Mouse (Mus musculus) midbrain, embryonic 12.5 days (tissue): ENCODE measurements around the gene Ank3. TPM values are rescaled to one million over a fixed set of nuclear protein-coding genes. Genes with fewer than 3 reads are reported as not detected.

ENCODE experiments used
- ATAC-seq: fragments of 200-750 bp; cut with Nextera tagmentation; 2 replicates; pipeline ENCODE4 v1.8.0; 2017; ENCODE audit warnings: low read depth, moderate TSS enrichment, moderate library complexity; ENCODE audit not compliant: low FRiP score
- H3K27ac ChIP-seq: fragments of 300-500 bp; sonication (generic); replicated peaks from 2 replicates; pipeline ENCODE4 v1.5.1; 2016; ENCODE audit warnings: mild to moderate bottlenecking
- H3K27me3 ChIP-seq: fragments of 300-500 bp; sonication (generic); 2 replicates; pipeline ENCODE4 v1.6.1; 2016; ENCODE audit warnings: mild to moderate bottlenecking
- H3K36me3 ChIP-seq: fragments of 300-500 bp; sonication (generic); 2 replicates; pipeline ENCODE4 v1.6.1; 2016
- H3K4me1 ChIP-seq: fragments of 300-500 bp; sonication (generic); 2 replicates; pipeline ENCODE4 v1.6.1; 2016
- H3K4me2 ChIP-seq: fragments of 300-500 bp; sonication (generic); replicated peaks from 2 replicates; pipeline ENCODE4 v1.6.1; 2016; ENCODE audit warnings: mild to moderate bottlenecking, moderate library complexity
- H3K4me3 ChIP-seq: fragments of 300-500 bp; sonication (generic); 2 replicates; pipeline ENCODE4 v1.5.1; 2016; ENCODE audit warnings: mild to moderate bottlenecking
- H3K9ac ChIP-seq: fragments of 300-500 bp; sonication (generic); replicated peaks from 2 replicates; pipeline ENCODE4 v1.6.1; 2016; ENCODE audit warnings: mild to moderate bottlenecking, moderate library complexity
- H3K9me3 ChIP-seq: fragments of 300-500 bp; sonication (generic); 2 replicates; pipeline ENCODE4 v1.6.1; 2016; ENCODE audit warnings: mild to moderate bottlenecking
- whole genome bisulfite sequencing: fragments of 180-500 bp; shearing (Covaris S2); methylation state at CpG from one replicate; pipeline ENCODE4 v1.1.7; 2016; 5-methylcytosine and 5-hydroxymethylcytosine counted together
- polyA plus RNA-seq: library from polyadenylated mRNA; unstranded; fragments of >200 nt; fragmentation: Nextera tagmentation; extraction: Ambion mirVana; gene quantifications from 2 replicates; pipeline ENCODE4 v1.2.1, GENCODE M21; 2016

The Ank3 gene
- polyA plus RNA-seq, 1 experiment from 2014 or later, result 86.9 TPM

DNA sequence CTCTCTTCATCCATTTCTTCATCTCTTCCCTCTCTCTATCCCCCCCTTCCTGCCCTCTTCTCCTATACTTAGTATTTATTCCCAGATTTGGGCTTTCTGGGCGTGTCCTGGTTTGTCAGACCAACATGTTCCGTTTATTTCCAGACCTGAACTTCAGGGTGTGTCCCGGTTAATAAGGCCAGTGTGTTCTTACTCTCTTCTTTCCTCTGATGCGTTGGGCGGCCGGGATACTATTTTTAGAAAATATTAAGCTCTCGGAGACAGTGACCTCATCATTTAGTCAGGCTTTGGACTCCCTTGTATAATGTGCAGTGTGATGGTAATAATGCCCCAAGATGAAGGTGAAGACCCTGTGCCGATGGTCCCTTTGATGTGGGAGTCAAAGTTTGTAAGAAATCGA, 546.3 kb downstream of the Ank3 start:
- WGBS, result 84% methylated on average over 9 of the region's 9 CpGs

DNA sequence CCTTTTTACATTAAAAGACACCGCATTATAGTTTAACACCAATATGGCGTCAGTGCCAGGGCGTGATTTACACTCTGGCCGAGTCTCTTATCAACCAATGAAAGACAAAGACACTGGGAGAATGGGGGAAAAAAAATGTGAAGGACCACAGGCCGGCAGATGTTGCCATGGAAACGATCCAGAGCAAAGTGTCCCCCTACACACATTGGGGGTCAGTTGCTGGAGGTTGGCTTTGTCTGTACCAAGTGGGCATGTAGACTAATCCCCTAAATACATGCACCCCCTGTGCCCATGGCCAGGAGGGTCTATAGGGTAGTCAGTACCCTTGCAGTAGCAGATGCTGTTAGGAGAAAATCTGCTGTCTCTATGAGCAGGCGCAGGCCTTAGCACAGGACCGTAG, 547.3 kb downstream of the Ank3 start:
- Histone ChIP-seq H3K36me3 (no peaks in the 10 kb centered on the region), H3K27me3 (no peaks in the 10 kb centered on the region), H3K4me3 (no peak overlapping the region), H3K4me2 (no peak overlapping the region), H3K4me1 (peaks cover 28% of the 10 kb centered on the region), H3K27ac (0 out of 2 replicates have a peak overlapping the region, but pooled peaks have one; percentile 49), H3K9ac (no peak overlapping the region), H3K9me3 (no peaks in the 10 kb centered on the region)
- WGBS, result 37% methylated on average over 8 of the region's 8 CpGs
- ATAC-seq, result peak; percentile 42

More for the DNA sequence above, 546.3 kb downstream of the Ank3 start:
- Histone ChIP-seq H3K36me3 (0 out of 2 replicates have a peak, but pooled peaks cover 2% of the 10 kb centered on the region), H3K27ac (no peak overlapping the region), H3K4me2 (no peak overlapping the region), H3K4me3 (no peak overlapping the region), H3K9me3 (no peaks in the 10 kb centered on the region), H3K9ac (no peak overlapping the region), H3K27me3 (no peaks in the 10 kb centered on the region), H3K4me1 (peaks cover 28% of the 10 kb centered on the region)
- no peak for ATAC-seq

DNA sequence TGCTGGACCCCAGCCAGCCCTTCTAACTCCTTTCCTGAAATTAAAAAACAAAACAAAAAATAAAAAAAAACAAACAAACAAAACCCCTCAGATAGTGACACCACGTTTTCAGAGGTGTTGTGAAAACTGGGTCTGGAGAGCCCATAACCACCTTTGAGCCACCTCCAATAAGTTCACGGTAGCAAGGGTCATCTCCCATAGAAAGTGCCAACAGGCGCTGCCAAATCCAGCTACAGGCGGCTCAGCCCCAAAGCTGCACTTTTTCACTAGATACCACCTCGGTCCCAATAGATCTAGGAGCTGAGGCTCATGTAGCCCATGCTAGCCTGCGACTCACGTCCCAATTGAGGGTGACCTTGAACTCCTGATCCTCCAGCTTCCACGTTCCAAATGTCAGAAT, 547.7 kb downstream of the Ank3 start:
- H3K4me3 ChIP-seq, result no peak overlapping the region
- H3K9ac ChIP-seq, result no peak overlapping the region
- H3K9me3 ChIP-seq, result no peaks in the 10 kb centered on the region
- ATAC-seq, result no peak
- 83% methylated on average over 8 of the region's 8 CpGs for WGBS
- peaks cover 28% of the 10 kb centered on the region for H3K4me1 ChIP-seq
- no peak overlapping the region for H3K4me2 ChIP-seq
- no peaks in the 10 kb centered on the region; the same call in 1 of the 2 replicates for H3K36me3 ChIP-seq
- 0 out of 2 replicates have a peak overlapping the region, but pooled peaks have one; percentile 49 for H3K27ac ChIP-seq
- H3K27me3 ChIP-seq, result no peaks in the 10 kb centered on the region

DNA sequence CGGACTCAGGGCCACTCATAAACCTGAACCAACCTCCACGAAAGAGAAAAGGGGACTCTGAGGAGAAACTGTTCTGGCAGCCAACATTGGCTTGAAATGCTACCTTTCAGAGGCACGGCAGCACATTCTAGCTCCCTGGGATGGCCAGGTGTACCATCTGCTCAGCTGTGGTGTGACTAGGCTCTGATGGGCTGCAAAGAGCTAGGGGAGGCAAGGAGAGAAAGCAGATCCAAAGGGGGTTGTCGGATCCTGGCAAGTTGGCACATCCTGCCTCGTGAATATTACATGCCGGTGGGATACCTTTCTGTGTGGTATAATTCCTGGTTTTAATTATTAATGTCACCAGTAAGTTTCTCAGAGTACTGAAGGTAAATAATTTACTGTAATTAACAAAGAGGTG, 548.5 kb downstream of the Ank3 start:
- no peak for ATAC-seq
- H3K4me2 ChIP-seq, result no peak overlapping the region
- no peak overlapping the region for H3K9ac ChIP-seq
- H3K27me3 ChIP-seq, result no peaks in the 10 kb centered on the region
- 89% methylated on average over 6 of the region's 6 CpGs for WGBS
- no peaks in the 10 kb centered on the region for H3K9me3 ChIP-seq
- H3K4me3 ChIP-seq, result no peak overlapping the region
- no peaks in the 10 kb centered on the region; the same call in 1 of the 2 replicates for H3K36me3 ChIP-seq
- peaks cover 28% of the 10 kb centered on the region for H3K4me1 ChIP-seq
- H3K27ac ChIP-seq, result no peak overlapping the region

DNA sequence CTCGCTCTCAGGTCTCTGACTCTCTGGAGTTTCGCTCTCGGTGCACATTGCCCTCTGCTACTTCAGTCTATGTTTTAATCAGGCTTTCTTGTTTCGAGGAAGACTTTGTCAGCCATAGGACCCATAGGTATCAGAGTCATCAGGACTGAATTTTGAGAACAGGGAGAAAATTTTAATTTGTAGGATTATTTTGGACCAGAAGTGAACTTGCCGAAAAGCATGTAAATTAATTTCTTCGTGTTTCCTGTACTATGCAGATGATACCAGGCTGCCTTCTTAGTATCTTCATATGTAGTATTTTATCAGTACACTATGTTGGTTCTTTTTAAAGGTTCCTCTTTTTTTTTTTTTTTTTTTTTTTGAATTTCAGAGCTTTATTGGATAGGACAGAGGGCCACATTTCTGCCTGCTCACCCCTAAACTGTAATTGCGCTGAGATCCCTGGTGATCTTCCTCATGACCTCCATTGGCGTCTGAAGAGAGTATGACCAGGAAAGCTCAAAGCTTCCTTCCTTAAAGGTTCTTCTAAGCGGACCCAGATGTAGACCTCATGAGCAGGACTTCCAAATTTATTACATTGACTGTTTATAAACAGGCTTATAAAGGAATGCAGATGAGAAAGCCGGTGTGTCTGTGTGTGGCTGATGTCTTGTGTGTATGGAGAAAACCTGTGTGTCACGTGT, 551.8 kb downstream of the Ank3 start:
- Histone ChIP-seq H3K4me1 (peaks cover 9% of the 10 kb centered on the region), H3K4me2 (no peak overlapping the region), H3K4me3 (no peak overlapping the region), H3K9ac (no peak overlapping the region), H3K27me3 (no peaks in the 10 kb centered on the region), H3K9me3 (no peaks in the 10 kb centered on the region), H3K27ac (no peak overlapping the region), H3K36me3 (peaks cover 13% of the 10 kb centered on the region)
- WGBS, result 94% methylated on average over 11 of the region's 11 CpGs
- ATAC-seq, result no peak

DNA sequence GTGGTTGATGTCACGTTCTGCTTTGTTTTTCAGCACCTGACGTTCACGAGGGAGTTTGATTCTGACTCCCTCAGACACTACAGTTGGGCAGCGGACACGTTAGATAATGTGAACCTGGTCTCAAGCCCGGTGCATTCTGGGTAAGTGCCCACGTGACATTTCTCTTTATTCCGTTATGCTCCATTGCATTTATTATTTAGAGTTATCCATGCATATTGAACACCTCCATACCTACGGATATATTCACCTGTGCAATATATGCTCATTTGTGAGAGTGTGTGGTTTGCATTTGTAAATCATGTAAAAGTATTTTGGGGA, 552.3 kb downstream of the Ank3 start:
- H3K4me3 ChIP-seq, result no peak overlapping the region
- no peak overlapping the region for H3K4me2 ChIP-seq
- no peaks in the 10 kb centered on the region for H3K9me3 ChIP-seq
- H3K27ac ChIP-seq, result no peak overlapping the region
- H3K4me1 ChIP-seq, result peaks cover 4% of the 10 kb centered on the region
- no peak for ATAC-seq
- H3K9ac ChIP-seq, result no peak overlapping the region
- H3K27me3 ChIP-seq, result no peaks in the 10 kb centered on the region
- H3K36me3 ChIP-seq, result peaks cover 18% of the 10 kb centered on the region
- 87% methylated on average over 9 of the region's 9 CpGs for WGBS

DNA sequence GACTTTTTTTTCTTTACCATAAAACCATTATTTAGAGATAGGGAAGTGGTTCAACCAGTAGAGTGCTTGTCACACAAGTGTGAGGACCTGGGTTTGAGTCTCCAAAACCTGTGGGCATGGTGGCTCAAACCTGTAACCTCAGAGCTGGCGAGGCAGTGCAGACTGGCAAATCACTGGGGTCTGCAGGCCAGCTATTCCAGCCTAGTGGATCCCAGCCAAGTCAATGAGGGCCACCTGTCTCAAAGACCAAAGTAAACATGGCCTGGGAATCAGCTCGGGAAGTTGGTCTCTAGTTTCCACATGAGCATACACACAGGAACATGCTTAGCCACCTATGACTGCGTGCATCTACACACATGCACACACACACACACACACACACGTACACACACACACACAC, 552.9 kb downstream of the Ank3 start:
- no peak overlapping the region for H3K9ac ChIP-seq
- peaks cover 24% of the 10 kb centered on the region for H3K36me3 ChIP-seq
- ATAC-seq, result no peak
- no peak overlapping the region for H3K4me3 ChIP-seq
- H3K4me2 ChIP-seq, result no peak overlapping the region
- WGBS, result 87% methylated on average over 4 of the region's 4 CpGs
- no peaks in the 10 kb centered on the region for H3K4me1 ChIP-seq
- no peaks in the 10 kb centered on the region for H3K9me3 ChIP-seq
- no peak overlapping the region for H3K27ac ChIP-seq
- H3K27me3 ChIP-seq, result no peaks in the 10 kb centered on the region

DNA sequence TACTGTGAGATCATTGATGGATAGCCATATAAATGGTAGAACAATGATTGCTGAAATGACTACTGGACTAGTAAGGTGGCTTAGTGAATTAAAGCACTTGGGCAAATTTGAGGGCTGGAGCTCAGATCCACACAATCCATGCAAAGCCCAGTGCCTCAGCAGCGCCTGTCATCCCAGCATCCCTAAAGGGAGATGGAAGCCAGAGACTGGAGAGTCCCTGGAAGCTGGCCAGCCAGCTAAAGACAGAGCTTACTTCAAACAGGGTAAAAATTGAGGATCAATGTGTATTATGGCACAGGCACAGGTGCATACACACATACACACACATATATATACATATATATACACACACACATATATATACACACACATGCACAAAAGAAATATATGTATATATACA, 553.7 kb downstream of the Ank3 start:
- no peak for ATAC-seq

DNA sequence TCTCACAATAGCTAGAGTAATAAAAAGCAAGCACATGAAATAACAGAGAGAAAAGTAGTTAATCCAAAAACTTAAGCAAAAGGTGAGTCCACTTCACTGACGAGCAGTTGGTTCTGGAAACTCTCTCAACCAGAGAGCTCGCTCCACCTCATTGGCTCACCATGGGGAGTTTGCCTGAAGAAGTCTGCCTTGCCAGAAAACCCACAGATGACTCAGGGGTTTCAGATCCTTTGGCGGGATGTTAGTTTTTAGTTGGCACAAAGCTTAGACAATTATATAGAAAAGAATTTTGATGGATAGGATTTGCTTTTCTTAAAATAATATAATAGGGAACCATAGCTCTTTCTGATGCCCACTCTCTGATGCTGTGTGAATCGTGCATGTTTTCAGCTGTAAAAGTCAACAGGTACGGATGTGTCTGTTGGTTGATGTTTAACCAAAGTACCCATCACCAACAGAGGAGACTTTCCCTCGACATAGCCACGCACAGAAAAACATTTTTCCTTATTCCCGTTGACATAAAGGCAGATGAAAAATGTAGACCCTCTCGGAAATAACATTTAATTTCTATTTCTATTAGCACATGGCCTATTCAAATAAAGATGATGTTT, 556.2 kb downstream of the Ank3 start:
- Histone ChIP-seq H3K27ac (no peak overlapping the region), H3K9ac (no peak overlapping the region), H3K9me3 (no peaks in the 10 kb centered on the region), H3K27me3 (no peaks in the 10 kb centered on the region), H3K4me3 (no peak overlapping the region), H3K36me3 (peaks cover 36% of the 10 kb centered on the region), H3K4me2 (no peak overlapping the region), H3K4me1 (no peaks in the 10 kb centered on the region)
- no peak for ATAC-seq
- 92% methylated on average over 9 of the region's 9 CpGs for WGBS

More for the DNA sequence above, 553.7 kb downstream of the Ank3 start:
- Histone ChIP-seq H3K4me1 (no peaks in the 10 kb centered on the region), H3K4me2 (no peak overlapping the region), H3K9me3 (no peaks in the 10 kb centered on the region), H3K36me3 (peaks cover 26% of the 10 kb centered on the region), H3K27ac (no peak overlapping the region), H3K9ac (no peak overlapping the region), H3K27me3 (no peaks in the 10 kb centered on the region), H3K4me3 (no peak overlapping the region)
- WGBS, result 94% methylated on average over 1 of the region's 1 CpGs

DNA sequence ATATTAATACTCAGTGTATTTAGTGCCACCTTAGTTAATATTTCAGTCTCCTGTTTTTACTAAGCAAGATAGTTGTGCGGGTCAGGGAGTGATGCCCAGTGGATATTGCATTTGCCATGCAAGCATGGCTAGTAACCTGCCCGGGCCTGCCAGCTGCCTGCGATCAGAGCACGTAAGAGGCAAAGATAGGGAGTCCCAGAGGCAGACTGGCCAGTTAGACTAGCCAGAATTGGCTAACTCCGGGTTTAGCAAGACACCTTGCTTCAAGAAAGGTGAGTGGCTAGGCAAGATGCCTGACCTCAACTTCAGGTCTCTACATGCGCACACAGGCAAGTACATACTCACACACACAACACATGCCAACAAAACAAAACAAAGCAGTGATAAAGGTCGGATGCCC, 563.7 kb downstream of the Ank3 start:
- H3K9me3 ChIP-seq, result no peaks in the 10 kb centered on the region
- H3K4me3 ChIP-seq, result no peak overlapping the region
- H3K4me2 ChIP-seq, result no peak overlapping the region
- H3K27ac ChIP-seq, result no peak overlapping the region
- WGBS, result 92% methylated on average over 7 of the region's 7 CpGs
- no peak overlapping the region for H3K9ac ChIP-seq
- no peak for ATAC-seq
- peaks cover 24% of the 10 kb centered on the region for H3K36me3 ChIP-seq
- no peaks in the 10 kb centered on the region for H3K27me3 ChIP-seq
- no peaks in the 10 kb centered on the region for H3K4me1 ChIP-seq

DNA sequence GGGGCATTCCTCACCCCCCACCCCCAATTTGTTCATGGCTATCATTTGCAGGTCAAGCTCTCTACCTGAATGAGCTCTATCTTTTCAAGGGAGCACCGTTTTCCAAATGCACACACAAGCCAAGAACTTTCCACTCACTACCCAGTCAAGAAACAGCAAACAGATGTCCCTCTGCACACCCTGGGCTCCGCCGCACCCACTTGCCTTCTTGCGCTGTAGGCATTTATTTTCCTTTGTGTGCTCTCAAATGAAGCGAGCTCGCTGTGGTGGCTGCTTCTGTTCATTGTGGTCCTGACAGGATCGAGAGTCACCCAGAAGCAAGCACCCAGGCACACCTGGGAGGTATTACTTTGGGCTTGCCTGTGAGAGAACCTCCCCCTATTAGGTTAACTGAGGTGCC, 564.4 kb downstream of the Ank3 start:
- H3K4me1 ChIP-seq, result no peaks in the 10 kb centered on the region
- no peak overlapping the region for H3K4me3 ChIP-seq
- H3K27ac ChIP-seq, result no peak overlapping the region
- no peak for ATAC-seq
- peaks cover 24% of the 10 kb centered on the region for H3K36me3 ChIP-seq
- H3K9me3 ChIP-seq, result no peaks in the 10 kb centered on the region
- H3K4me2 ChIP-seq, result no peak overlapping the region
- H3K9ac ChIP-seq, result no peak overlapping the region
- H3K27me3 ChIP-seq, result no peaks in the 10 kb centered on the region
- WGBS, result 87% methylated on average over 7 of the region's 7 CpGs

DNA sequence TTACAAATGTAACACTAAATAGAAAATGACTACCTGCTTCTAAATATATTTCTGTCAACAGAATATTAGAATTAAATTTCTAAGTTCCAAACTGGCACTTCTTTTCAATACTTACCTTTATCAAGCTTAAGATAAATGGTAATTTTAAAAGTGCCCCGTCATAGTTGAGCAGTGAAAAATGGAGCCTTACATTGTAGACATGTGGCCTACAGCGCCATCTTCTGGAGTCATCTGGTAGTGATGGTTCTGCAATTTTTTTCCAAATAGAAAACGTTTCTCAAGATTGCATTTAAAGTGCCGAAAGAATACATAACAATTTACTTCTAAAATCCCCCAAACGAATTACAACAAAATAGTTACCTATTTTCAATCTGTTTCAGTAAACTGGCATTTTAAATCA, 566.0 kb downstream of the Ank3 start:
- H3K36me3 ChIP-seq, result peaks cover 22% of the 10 kb centered on the region
- WGBS, result 9% methylated on average over 5 of the region's 5 CpGs
- no peak overlapping the region for H3K27ac ChIP-seq
- H3K9me3 ChIP-seq, result no peaks in the 10 kb centered on the region
- no peak overlapping the region for H3K4me2 ChIP-seq
- no peaks in the 10 kb centered on the region for H3K27me3 ChIP-seq
- H3K9ac ChIP-seq, result no peak overlapping the region
- H3K4me1 ChIP-seq, result no peaks in the 10 kb centered on the region
- no peak overlapping the region for H3K4me3 ChIP-seq
- ATAC-seq, result no peak

DNA sequence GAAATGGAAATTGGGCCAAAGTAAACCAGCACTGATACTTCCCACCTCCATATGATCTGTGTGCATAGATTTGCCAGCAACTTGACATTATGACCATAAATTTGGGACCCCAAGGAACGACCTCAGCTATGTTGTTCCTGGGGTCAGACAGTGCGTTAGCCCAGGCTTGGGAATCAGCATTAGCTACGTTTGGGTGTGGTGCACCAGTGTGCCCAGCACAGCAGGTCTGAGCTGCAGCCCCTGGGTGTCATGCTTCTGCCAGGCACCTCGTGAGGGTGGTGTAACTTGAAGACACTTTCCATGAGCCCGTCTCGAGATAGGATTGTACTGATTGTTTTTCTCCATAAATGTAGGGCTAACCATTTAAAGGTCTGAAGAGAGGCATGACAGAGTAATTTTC, 566.5 kb downstream of the Ank3 start:
- no peak for ATAC-seq
- no peaks in the 10 kb centered on the region for H3K9me3 ChIP-seq
- H3K36me3 ChIP-seq, result peaks cover 22% of the 10 kb centered on the region
- WGBS, result 82% methylated on average over 6 of the region's 6 CpGs
- no peak overlapping the region for H3K27ac ChIP-seq
- H3K4me2 ChIP-seq, result no peak overlapping the region
- H3K27me3 ChIP-seq, result no peaks in the 10 kb centered on the region
- no peaks in the 10 kb centered on the region for H3K4me1 ChIP-seq
- H3K9ac ChIP-seq, result no peak overlapping the region
- H3K4me3 ChIP-seq, result no peak overlapping the region
